Mouse (Mus musculus): Measurements from ENCODE around the gene Tnnt2.

The Tnnt2 gene

GRCm38 (mm10) chr1:135857137-135857775 is 21.1 kb downstream of the Tnnt2 start:
- no peak for DNase-seq

GRCm38 (mm10) chr1:135858533-135858932 is 22.4 kb downstream of the Tnnt2 start:
- DNase-seq: no peak

GRCm38 (mm10) chr1:135861091-135861490 is 24.9 kb downstream of the Tnnt2 start:
- no peak for DNase-seq

- DNase-seq: no peak
Observed at GRCm38 (mm10) chr1:135861980-135862552, 25.9 kb downstream of the Tnnt2 start.

- no peak for DNase-seq
Observed at GRCm38 (mm10) chr1:135862561-135862960, 26.4 kb downstream of the Tnnt2 start.

- DNase-seq: no peak
Observed at GRCm38 (mm10) chr1:135863786-135864335, 27.7 kb downstream of the Tnnt2 start.

GRCm38 (mm10) chr1:135864830-135865229 is 28.7 kb downstream of the Tnnt2 start:
- DNase-seq: no peak

GRCm38 (mm10) chr1:135865518-135866194 is 29.5 kb downstream of the Tnnt2 start:
- peak; percentile 62 to 73 for DNase-seq

- no peak for DNase-seq
Observed at GRCm38 (mm10) chr1:135868570-135868969, 32.4 kb downstream of the Tnnt2 start.

GRCm38 (mm10) chr1:135872991-135873390 is 36.8 kb downstream of the Tnnt2 start:
- DNase-seq: no peak

- no peak for DNase-seq
Observed at GRCm38 (mm10) chr1:135877248-135877647, 41.1 kb downstream of the Tnnt2 start.

GRCm38 (mm10) chr1:135882385-135883109 is 46.4 kb downstream of the Tnnt2 start:
- DNase-seq: peak; percentile 46 to 47

GRCm38 (mm10) chr1:135889461-135890185 is 53.5 kb downstream of the Tnnt2 start:
- no peak for DNase-seq

GRCm38 (mm10) chr1:135891424-135892216 is 55.5 kb downstream of the Tnnt2 start:
- no peak for DNase-seq

- DNase-seq: no peak
Observed at GRCm38 (mm10) chr1:135892233-135892632, 56.1 kb downstream of the Tnnt2 start.

- DNase-seq: no peak
Observed at GRCm38 (mm10) chr1:135892764-135893163, 56.6 kb downstream of the Tnnt2 start.

GRCm38 (mm10) chr1:135893377-135893776 is 57.2 kb downstream of the Tnnt2 start:
- no peak for DNase-seq

GRCm38 (mm10) chr1:135895367-135895766 is 59.2 kb downstream of the Tnnt2 start:
- no peak for DNase-seq

- no peak for DNase-seq
Observed at GRCm38 (mm10) chr1:135899295-135899694, 63.1 kb downstream of the Tnnt2 start.

- DNase-seq: no peak
Observed at GRCm38 (mm10) chr1:135899991-135900515, 63.9 kb downstream of the Tnnt2 start.

Data from thymus, postnatal 36 days (tissue).